Comparison of ENCODE assay signal across 14 mouse cellular contexts in the genomic region with DNA sequence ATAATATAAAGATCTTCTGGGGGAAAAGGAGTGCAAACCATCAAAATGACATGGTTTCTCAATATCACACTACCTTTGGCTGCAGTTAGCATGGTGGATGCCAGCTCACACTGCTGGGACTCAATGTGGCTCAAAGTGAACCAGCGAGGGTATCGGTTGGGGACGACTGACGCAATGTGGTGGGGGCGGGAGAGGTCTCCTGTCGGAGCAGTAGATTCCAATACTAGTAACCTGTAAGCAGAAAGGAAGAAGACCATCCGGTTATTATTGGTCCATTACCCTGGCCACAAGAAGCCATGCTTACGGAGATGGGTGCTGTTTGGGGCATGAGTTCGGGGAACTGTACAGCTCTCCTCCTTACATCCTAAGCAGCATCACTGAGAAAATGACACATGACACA.
"Had no signal": no experiment of that assay in that cellular context is flagged by ENCODE, and none has a peak within 500 bp of the region (broad histone marks: within the 10 kb centered on the region; RNA-seq: fewer than 3 reads in every experiment).

No protein-coding gene starts in this region.

- DNase-seq: cerebellum, adult 9-11 months; cerebellum, postnatal 10 days; cerebellum, postnatal 14 days; cerebellum, postnatal 25 days; cerebellum, postnatal 36 days; embryo, embryonic 11 days; forebrain, postnatal 0 days; gastrocnemius, adult 2 months; gastrocnemius, postnatal 10 days; gastrocnemius, postnatal 14 days; gastrocnemius, postnatal 25 days; gastrocnemius, postnatal 36 days; heart, adult 18-20 months; heart, adult 2 months had no signal
